In the genomic region with DNA sequence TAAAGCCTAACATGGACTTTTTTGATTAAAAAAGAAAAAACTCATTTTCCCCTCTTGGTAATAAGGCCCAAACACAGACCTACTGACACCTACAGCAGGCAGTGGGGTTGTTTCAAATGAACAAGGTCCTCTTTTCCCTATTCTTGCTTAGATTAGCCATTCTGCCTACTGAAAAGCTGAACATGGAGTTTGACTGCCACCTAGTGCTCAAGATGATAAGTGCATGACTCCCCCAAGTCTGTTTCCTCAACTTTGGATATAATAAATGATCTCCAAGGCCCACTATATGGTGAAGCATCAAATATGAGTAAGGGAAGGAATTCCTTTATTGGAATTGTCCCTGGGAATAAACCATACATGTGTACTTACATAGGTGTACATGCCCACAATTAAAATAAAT, we compare ENCODE assay signal across 7 mouse cellular contexts.
DNase-seq lines count a peak whose midpoint lies in the region; ATAC-seq and TF ChIP-seq lines count a peak whose summit lies in the region.

No protein-coding gene starts in this region.

- H3K36me3 ChIP-seq in liver, adult 2 months (ENCODE audit: control insufficient read depth, insufficient read depth, low read length), result peaks cover 2% of the 10 kb centered on the region; the same call in 1 of the 2 replicates
- H3K36me3 ChIP-seq in liver, embryonic 11.5 days (ENCODE audit: control insufficient read depth, insufficient read depth, low read length), result no peaks in the 10 kb centered on the region
- H3K36me3 ChIP-seq in forebrain, postnatal 0 days (ENCODE audit: insufficient read depth), result peaks cover 45% of the 10 kb centered on the region

- H3K9me3 ChIP-seq in liver, embryonic 11.5 days (ENCODE audit: control insufficient read depth, low read length), result no peaks in the 10 kb centered on the region
- H3K9me3 ChIP-seq in forebrain, postnatal 0 days (ENCODE audit: low read length), result no peaks in the 10 kb centered on the region

- peak; percentile 42 for DNase-seq in liver, adult 2 months (ENCODE audit: extremely low read depth, low read depth, low spot score)
- no peak for DNase-seq in liver, embryonic 11.5 days (ENCODE audit: low spot score)
- peak; percentile 20 for DNase-seq in Muller cell, postnatal 12 days (ENCODE audit: inconsistent ontology term)
- peak; percentile 34 for DNase-seq in cerebellum, adult 11-12 months
- DNase-seq in forebrain, postnatal 0 days, result peak; percentile 86
- peak; percentile 76 for DNase-seq in layer of hippocampus, postnatal 10 days (ENCODE audit: low spot score in 2 of 2)

- H3K4me2 ChIP-seq in liver, embryonic 11.5 days, result no peak overlapping the region
- no peak overlapping the region for H3K4me2 ChIP-seq in forebrain, postnatal 0 days (ENCODE audit: low read depth)

- no peak for ATAC-seq in liver, embryonic 11.5 days (replicated peaks; ENCODE audit: low FRiP score)
- peak; percentile 58; the same call in 1 of the 2 replicates for ATAC-seq in forebrain, postnatal 0 days
- peak; percentile 37; the same call in 1 of the 2 replicates for ATAC-seq in neutrophil, adult 5-6 weeks (ENCODE audit: extremely low read depth, insufficient number of reproducible peaks, low FRiP score, poor library complexity, severe bottlenecking)

- peaks cover 6% of the 10 kb centered on the region for H3K4me1 ChIP-seq in liver, adult 2 months (ENCODE audit: control insufficient read depth, insufficient read depth, low read length)
- H3K4me1 ChIP-seq in liver, embryonic 11.5 days (replicated peaks; ENCODE audit: control insufficient read depth, insufficient read depth, low read length), result no peaks in the 10 kb centered on the region
- H3K4me1 ChIP-seq in forebrain, postnatal 0 days (ENCODE audit: insufficient read depth), result no peaks in the 10 kb centered on the region

- no peak overlapping the region for H3K9ac ChIP-seq in liver, adult 2 months (ENCODE audit: low read depth, low read length)
- H3K9ac ChIP-seq in liver, embryonic 11.5 days (ENCODE audit: low read depth, low read length), result no peak overlapping the region
- no peak overlapping the region for H3K9ac ChIP-seq in forebrain, postnatal 0 days

- peak; percentile 59 for TF ChIP-seq CTCF in liver, adult 2 months (IDR thresholded peaks at IDR 0.05; ENCODE audit: low read depth, low read length)
- TF ChIP-seq CTCF in forebrain, postnatal 0 days (IDR thresholded peaks at IDR 0.05; ENCODE audit: low read depth), result peak; percentile 88

- no peak overlapping the region for H3K4me3 ChIP-seq in liver, adult 2 months (ENCODE audit: insufficient read depth, low read depth, low read length)
- H3K4me3 ChIP-seq in liver, embryonic 11.5 days (ENCODE audit: low read depth, low read length), result no peak overlapping the region
- H3K4me3 ChIP-seq in forebrain, postnatal 0 days (ENCODE audit: low read depth, low read length), result no peak overlapping the region

- no peak for TF ChIP-seq POLR2A in liver, adult 2 months (IDR thresholded peaks at IDR 0.05; ENCODE audit: extremely low read depth, insufficient read depth, low read length)

- no peaks in the 10 kb centered on the region for H3K27me3 ChIP-seq in liver, adult 2 months (ENCODE audit: control insufficient read depth, insufficient read depth, low read length)
- no peaks in the 10 kb centered on the region for H3K27me3 ChIP-seq in liver, embryonic 11.5 days (replicated peaks; ENCODE audit: control insufficient read depth, insufficient read depth, low read length)
- H3K27me3 ChIP-seq in forebrain, postnatal 0 days (ENCODE audit: insufficient read depth, low read length), result no peaks in the 10 kb centered on the region

- H3K79me2 ChIP-seq in liver, adult 2 months (ENCODE audit: control insufficient read depth, insufficient read depth, low read length), result no peaks in the 10 kb centered on the region

- H3K27ac ChIP-seq in liver, adult 2 months (replicated peaks; ENCODE audit: insufficient read depth, low read depth, low read length), result no peak overlapping the region
- H3K27ac ChIP-seq in liver, embryonic 11.5 days (ENCODE audit: low read depth, low read length), result no peak overlapping the region
- H3K27ac ChIP-seq in forebrain, postnatal 0 days (ENCODE audit: low read depth, low read length), result no peak overlapping the region
